Mouse (Mus musculus): ENCODE data around the gene Dhrs3.

Gene Dhrs3

GRCm38 (mm10) chr4:144971048-144971447, 78.4 kb downstream of the Dhrs3 start:
- in situ Hi-C loops (cut with MboI, MseI): no loop called here

DNA sequence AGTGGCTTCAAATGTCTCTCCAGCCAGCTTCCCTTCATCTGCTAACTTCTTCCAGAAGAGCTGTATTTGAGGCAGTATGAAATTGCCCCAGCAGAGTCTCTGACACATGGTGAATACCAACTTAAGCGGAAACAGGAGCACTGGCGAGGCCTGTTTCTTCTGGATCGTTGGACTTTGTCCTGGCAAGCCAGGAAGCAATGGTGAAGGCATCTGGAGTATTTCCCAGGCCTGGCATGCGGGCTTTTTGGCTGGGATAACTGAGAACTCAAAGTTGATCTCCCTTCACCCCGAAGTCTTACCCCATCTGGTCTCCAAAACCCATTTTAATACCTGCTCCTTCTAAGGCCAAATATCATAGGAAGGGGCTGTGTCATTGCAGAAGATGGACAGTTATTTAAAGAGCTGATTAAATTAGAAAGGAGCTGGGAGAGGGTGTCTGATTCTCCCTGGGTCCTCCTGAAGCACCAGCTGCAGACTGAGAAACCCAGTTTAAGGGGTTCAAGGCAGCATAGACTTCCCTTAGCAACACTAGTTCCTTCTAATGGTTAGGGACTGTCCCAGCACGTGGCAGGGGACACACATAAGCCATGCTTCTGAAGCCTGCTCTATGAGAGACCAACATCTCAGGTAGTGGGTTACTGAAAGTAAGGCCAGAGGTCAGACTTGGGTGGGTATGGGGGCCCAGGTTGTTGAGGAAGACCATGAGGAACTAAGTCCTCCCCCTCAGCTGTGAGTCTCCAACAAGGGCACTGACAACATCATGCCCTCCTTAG, 80.5 kb downstream of the Dhrs3 start:
- in situ Hi-C loops (cut with MboI, MseI): no loop called here

- in situ Hi-C loops (cut with MboI, MseI): no loop called here
These were observed 81.8 kb downstream of the Dhrs3 start for GRCm38 (mm10) chr4:144974458-144974857.

DNA sequence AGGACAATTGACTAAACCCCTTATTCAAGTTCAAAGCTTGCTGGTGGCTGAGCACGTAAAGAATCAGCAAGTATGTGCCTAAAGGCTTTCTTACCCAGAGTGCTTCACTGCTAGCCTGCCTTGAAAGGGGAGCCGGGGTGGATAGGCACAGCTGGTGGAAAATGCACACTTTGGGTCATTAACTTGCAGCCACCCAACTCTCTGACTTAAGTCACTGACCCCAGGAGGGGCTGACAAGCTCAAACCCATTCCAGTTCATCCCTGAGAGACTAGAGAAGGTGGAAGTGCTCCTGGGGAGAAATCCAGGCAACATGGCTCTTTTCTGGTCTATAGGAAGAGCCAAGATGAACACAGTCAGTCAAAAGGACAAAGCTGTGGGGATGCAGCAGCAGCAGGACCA, 82.9 kb downstream of the Dhrs3 start:
- in situ Hi-C loops (cut with MboI, MseI): loop anchor here (5.0 kb wide), 1 partner anchor 68 kb away; no protein-coding TSS in a partner anchor

DNA sequence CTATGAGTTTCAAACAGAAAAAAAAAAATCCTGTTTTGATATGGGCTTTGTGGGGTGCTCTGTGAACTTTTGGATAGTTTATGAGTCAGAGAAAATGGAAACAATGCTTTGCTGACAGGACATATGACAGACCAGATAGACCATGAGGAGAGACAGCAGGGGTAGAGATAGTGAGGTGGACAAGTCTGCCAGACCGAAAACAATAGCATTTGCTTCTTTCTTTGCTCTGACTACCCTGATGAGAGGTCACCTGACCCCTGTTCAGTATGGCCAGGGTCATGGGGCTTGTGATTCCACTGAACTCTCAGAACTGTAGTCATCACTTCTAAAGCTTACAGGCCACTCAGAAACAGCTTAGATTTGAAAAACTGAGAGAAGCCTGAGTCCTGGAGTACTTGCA, 84.4 kb downstream of the Dhrs3 start:
- in situ Hi-C loops (cut with MboI, MseI): loop anchor here (5.0 kb wide), 1 partner anchor 70 kb away; no protein-coding TSS in a partner anchor

Data from T-helper 1 cell (primary cell).